Mouse (Mus musculus) small intestine, adult 2 months (tissue): Measurements from ENCODE around the gene Celsr2.

Experiments used
- CTCF ChIP-seq: fragments of 200-500 bp; IDR thresholded peaks from 2 replicates; pipeline ENCODE4 v1.5.1; 2012; ENCODE audit warnings: low read depth, mild to moderate bottlenecking, control low read depth, inconsistent platforms, low read length, moderate library complexity, mixed read lengths; ENCODE audit not compliant: insufficient replicate concordance, insufficient read length; ENCODE audit errors: extremely low read depth
- POLR2A ChIP-seq: fragments of 200-500 bp; IDR thresholded peaks from 2 replicates; pipeline ENCODE4 v1.6.1; 2012; ENCODE audit warnings: low read depth, mild to moderate bottlenecking, control low read depth, inconsistent platforms, low read length, moderate library complexity

- no peak for TF ChIP-seq POLR2A
- no peak for TF ChIP-seq CTCF
Measured at GRCm38 (mm10) chr3:108358445-108358844, 56.9 kb downstream of the Celsr2 start.
